Mouse (Mus musculus) testis, postnatal 14 days (tissue): ENCODE measurements around the gene Tmem176b.

Experiments
- DNase-seq: peaks from one replicate; pipeline ENCODE4 v3.0.0; 2021; ENCODE audit warnings: low spot score

Tmem176b gene

DNA sequence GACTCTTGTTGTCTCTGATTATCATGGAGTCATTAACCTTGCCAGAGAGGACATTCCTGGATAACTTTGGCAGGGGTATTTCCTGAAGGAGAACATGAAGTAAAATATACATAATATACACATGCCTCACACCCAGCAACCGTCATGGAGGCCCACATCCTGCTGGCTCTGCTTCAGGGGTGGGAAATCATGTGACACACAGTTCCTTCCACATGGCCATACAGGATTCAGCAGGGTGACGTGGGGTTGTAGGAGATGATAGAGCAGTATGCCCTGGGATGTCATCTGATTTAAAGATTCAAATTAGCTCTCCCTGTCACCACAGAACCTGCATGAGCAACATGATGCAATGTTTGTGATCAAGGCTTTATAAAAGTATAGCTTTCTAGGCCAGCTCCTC is 53.4 kb downstream of the Tmem176b start:
- no peak for DNase-seq

- no peak for DNase-seq
These were observed 55.7 kb downstream of the Tmem176b start for GRCm38 (mm10) chr6:48785601-48786000.

DNA sequence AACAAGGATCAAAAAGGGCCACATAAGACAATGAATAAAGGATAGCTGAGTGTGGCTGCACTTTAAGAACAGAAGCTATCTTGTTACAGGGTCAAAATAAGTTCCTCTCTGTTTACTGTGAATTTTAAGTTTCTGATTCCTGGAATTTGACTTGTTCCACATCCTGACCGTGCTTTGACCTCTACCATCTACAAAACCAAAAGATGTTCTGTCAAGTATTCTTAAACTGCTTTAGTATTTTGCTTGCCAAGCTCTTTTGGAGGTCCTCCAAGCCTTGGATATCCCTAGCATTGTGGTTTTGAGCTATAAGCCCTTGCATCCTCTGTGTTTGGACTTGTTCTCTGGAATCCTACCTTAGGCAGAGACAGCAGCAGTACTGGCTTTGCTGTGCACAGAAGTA is 56.1 kb downstream of the Tmem176b start:
- no peak for DNase-seq

- DNase-seq = no peak
These were observed 56.9 kb downstream of the Tmem176b start for GRCm38 (mm10) chr6:48784406-48784805.
